Mouse (Mus musculus) T-helper 17 cell (primary cell): Measurements from ENCODE around the gene Cip2a.

Experiments used
- in situ Hi-C, 2 experiments: fragments of 300-600 bp; cut with MboI, MseI; formaldehyde crosslinking; loops; 1 replicate in 1 of 2; 2 replicates in 1 of 2; pipeline ENCODE4 v1.15.1; 2025; ENCODE audit warnings: high pct_unique_total_duplicates in 2 of 2

The Cip2a gene

DNA sequence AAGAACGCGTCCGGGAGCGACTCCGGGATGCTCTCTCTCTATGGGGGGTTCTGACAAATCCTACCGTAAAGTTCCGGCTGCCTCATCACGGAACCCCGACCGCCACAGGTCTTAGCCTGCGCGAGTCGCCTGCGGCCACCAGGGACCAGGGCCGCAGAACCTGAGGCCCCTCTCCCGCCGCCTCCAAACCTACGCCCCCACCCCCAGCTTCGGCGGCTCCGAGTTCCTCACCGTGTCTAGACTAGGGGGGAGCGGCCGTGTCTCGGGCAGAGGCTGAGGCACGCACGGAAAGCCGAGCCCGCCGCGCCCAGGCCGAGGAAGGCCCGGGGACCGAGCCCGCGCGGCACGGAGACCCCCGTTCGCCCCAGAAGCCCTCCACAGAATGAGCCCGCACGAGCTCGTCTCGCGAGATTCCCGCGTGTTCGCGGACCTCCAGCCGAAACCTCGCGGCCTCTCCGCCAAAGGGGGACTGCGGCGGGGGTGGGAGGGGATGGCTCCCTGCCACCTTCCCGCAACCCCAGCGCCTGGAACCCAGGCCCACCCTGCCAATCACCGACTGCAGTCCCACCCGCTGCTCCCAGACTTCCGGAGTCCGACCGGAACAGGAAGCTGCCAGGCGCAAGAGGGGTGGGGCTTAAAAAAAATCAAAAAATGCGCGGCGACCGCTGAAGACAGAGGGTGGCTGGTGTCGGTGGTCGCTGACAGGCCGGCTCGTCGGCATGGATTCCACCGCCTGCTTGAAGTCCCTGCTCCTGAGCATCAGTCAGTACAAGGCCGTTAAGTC, at the start of gene Cip2a, which contains the start of gene Dzip3:
Cip2a (plus strand) TSS at position 627 of the 784 bp plus-strand sequence.
Dzip3 (minus strand) TSS at position 607 of the 784 bp plus-strand sequence.
- in situ Hi-C loops = loop anchor here in 1 of 2 experiments (10.0 kb wide), 1 partner anchor 1751 kb away; no protein-coding TSS in a partner anchor

GRCm38 (mm10) chr16:48972996-48973395, 21.0 kb upstream of the Cip2a start:
- in situ Hi-C loops = no loop called here

DNA sequence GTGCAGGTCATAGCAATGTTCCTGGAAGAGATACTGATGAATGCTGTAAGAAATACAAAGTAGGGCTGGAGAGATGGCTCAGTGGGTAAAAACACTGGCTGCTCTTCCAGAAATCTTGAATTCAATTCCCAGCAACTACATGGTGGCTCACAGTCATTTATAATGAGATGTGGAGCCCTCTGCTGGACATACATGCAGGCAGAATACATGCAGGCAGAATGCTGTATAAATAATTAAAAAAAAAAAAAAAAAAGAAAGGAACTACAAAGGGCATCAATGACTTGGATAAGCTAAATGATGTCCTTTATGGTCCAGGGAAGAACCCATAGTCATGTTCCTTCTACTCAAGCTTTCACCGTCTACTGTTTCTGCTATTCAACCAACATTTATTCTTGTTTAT, 20.4 kb upstream of the Cip2a start:
- in situ Hi-C loops = no loop called here

DNA sequence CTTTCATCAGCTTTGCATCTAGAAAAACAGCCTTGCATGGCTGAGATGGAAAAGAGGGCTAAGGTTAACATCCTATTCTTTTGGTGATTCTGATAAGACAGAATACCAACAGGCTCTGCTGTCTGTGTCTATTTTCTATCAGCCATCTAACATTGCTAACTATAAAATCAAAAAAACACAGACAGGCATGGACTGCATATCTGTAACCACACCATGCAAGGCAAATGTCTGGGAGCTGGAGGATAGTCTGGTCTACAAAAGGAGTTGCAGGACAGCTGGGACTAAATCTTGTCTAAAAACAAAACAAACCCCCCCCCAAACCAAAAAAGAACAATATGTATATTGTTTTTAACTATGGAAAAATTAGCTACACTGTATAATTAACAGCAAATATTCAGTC, 14.0 kb upstream of the Cip2a start:
- in situ Hi-C loops = no loop called here

DNA sequence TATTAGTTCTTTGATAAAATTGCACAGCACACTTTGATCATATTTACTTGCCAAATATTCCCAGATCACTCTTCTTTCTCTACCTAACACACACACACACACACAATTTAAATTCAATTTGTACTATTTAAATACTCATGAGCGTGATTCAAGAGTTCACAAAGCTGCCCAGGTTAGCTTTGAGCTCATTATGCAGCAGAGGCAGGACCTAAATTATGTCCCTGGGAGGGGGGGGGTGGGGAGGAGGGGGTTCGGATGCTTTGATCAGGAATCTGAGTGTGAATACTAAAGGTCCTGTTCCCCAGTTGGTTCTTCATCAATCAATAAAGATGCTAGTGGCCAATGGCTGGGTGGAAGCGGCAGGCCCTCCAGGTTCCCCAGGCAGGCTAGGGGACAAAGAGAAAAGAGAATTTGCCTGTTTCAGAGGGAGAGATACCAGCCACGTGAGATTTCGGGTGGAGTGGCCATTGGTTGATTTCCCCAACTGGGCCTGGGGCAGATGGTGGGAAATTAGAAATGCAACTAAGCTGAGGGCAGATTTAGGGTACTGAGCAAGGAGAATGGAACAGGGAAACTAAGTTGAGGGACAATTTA, 8.9 kb upstream of the Cip2a start:
- in situ Hi-C loops = no loop called here

DNA sequence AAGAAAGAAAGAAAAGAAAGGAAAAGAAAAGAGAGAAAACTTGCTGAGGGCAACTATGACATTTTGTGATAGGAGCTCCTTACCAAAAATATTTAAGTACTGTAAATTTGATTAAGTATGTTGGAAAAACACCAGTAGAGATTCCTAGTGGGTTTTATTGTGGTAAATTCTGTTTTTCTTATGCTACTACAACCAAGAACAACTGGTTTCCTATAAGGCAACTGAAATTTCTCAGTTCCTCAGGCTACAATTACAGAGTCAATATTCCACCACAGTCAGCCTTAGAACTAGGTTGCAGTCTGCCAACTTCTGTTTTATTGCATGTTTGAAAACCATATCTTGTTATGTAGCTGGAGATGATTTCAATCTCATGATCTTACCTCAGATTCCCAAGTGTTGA, 4.3 kb upstream of the Cip2a start:
- in situ Hi-C loops = loop anchor here in 1 of 2 experiments (10.0 kb wide), 1 partner anchor 1755 kb away; no protein-coding TSS in a partner anchor

- in situ Hi-C loops = loop anchor here in 1 of 2 experiments (10.0 kb wide), 1 partner anchor 1752 kb away; no protein-coding TSS in a partner anchor
Observed at GRCm38 (mm10) chr16:48992437-48993230, 1.4 kb upstream of the Cip2a start.

- in situ Hi-C loops = loop anchor here in 1 of 2 experiments (10.0 kb wide), 1 partner anchor 1752 kb away; no protein-coding TSS in a partner anchor
Observed at GRCm38 (mm10) chr16:48993231-48993558, 790 bp upstream of the Cip2a start.

DNA sequence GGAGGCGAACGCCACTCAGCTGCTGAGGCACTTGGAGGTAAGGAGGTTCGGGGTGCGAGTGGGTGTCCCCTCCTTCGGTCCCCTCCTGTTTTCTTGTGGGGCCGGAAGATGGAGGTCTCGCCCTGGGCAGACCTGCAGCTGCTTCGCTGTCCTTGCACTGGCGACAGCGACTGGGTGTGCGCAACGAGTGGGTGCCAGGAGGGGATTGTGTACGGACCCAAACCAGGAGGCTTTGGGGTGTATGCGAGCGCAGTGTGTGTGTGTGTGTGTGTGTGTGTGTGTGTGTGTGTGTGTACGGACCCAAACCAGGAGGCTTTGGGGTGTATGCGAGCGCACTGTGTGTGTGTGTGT, 333 bp downstream of the Cip2a start:
- in situ Hi-C loops = loop anchor here in 1 of 2 experiments (10.0 kb wide), 1 partner anchor 1750 kb away; no protein-coding TSS in a partner anchor

- in situ Hi-C loops = no loop called here
Observed at GRCm38 (mm10) chr16:49004151-49004550, 10.2 kb downstream of the Cip2a start.

DNA sequence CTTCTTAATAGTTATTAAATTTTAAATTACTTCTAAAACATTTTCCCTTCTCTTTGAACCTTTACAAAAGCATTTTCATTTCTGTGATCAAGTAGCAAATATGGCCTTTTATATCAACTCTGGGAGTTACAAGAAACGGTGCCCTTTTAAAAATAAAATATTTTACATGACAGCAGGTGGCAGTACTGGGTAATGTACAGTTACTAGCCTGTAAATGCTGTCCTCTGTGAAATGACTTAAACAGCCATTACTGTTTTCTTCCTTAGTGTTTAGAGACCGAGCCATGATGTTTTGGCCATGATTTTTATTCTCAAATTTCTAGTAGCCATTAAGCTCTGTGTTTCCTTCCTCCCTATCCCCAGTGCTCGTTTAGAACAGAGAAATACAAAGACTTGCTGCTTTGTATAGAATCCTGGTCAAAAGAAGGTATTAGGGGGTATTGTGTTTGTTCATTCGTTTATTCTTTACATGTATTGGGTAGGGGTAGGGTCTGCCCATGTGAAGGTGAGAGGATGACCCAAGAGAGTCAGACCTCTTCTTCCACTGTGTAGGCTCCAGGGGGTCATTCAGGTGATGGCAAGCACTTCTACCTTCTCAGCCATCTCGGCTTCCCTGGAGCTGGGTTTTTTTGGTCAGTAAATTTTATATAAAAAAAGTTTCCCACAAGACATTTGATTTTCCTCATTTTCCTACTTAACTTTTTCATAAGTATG, 22.8 kb downstream of the Cip2a start:
- in situ Hi-C loops = no loop called here

DNA sequence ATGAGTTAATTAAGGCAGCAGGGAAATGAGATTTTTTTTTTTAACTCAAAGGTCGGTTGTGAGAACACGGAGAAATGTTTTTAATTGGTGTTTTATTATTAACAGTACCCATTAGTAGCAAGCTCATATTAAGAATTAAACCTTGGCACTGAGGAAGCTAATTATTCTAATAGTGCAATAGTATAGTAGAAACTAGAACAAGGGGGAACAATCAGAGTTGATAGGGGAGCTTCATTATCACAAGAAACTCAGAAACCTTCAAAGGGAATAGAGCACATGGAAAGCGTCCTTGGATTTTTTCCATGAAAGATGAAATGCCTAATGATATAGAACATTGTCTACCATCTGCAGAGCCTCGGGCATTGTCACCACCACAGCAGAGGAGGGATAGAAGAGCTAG, 41.9 kb downstream of the Cip2a start:
- in situ Hi-C loops = no loop called here

GRCm38 (mm10) chr16:49037771-49038170, 43.8 kb downstream of the Cip2a start:
- in situ Hi-C loops = no loop called here

- in situ Hi-C loops = no loop called here
Observed at GRCm38 (mm10) chr16:49040554-49041221, 46.7 kb downstream of the Cip2a start.

GRCm38 (mm10) chr16:49049214-49049613, 55.2 kb downstream of the Cip2a start:
- in situ Hi-C loops = no loop called here

GRCm38 (mm10) chr16:49057186-49057585, 63.2 kb downstream of the Cip2a start, which contains the start of gene Myh15:
TSS of gene Myh15 (plus strand) at chr16:49057486.
- in situ Hi-C loops = no loop called here
